Mouse (Mus musculus): ENCODE results near the gene Arl13b.

- no peak for TF ChIP-seq TAL1 (IDR thresholded peaks at IDR 0.05; ENCODE audit: low read length)
- TF ChIP-seq GATA1 (IDR thresholded peaks at IDR 0.05; ENCODE audit: low read length): no peak
These were observed 33.0 kb downstream of the Arl13b start for GRCm38 (mm10) chr16:62813790-62814189.
